ENCODE assay signal across 10 mouse cellular contexts in the genomic region with DNA sequence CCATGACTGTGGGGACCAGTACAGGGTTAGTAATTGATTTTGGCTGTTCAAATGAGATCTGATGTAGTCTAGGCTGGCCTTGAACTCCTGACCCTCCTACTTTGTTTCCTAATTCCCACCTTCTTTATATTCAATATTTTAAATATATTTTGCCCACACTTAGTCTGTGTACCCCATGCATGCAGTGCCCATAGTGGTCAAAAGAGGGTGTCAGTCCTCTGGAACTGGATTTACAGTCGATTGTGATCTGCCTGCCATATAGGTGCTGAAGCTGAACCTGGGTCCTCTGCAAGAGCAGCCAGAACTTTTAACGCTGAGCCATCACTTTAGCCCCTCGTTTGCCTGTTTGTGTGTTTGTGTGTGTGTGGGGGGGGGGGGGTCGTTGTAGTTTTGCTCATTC. TPM values are rescaled to one million over a fixed set of nuclear protein-coding genes. Genes with fewer than 3 reads are reported as not detected.
DNase-seq lines count a peak whose midpoint lies in the region; ATAC-seq and TF ChIP-seq lines count a peak whose summit lies in the region.
"Had no signal": no experiment of that assay in that cellular context is flagged by ENCODE, and none has a peak within 500 bp of the region (broad histone marks: within the 10 kb centered on the region; RNA-seq: fewer than 3 reads in every experiment).

No protein-coding gene starts in this region.

- peaks cover 3% of the 10 kb centered on the region; the same call in 1 of the 2 replicates for H3K36me3 ChIP-seq in heart, embryonic 15.5 days
- H3K36me3 ChIP-seq in ES-E14 (ENCODE audit: control insufficient read depth, insufficient read depth, low read length, poor library complexity, severe bottlenecking): peaks cover 4% of the 10 kb centered on the region; the same call in 1 of the 2 replicates
- peaks cover 7% of the 10 kb centered on the region for H3K36me3 ChIP-seq in heart, embryonic 16.5 days (ENCODE audit: control insufficient read depth, insufficient read depth)

- no peaks in the 10 kb centered on the region for H3K9me3 ChIP-seq in heart, embryonic 15.5 days (replicated peaks)
- H3K9me3 ChIP-seq in ES-E14 (ENCODE audit: control insufficient read depth, insufficient read depth, low read depth, low read length): no peaks in the 10 kb centered on the region
- no peaks in the 10 kb centered on the region for H3K9me3 ChIP-seq in heart, embryonic 16.5 days (replicated peaks; ENCODE audit: control insufficient read depth, low read length)

- in situ Hi-C loops in ES-E14 (cut with MboI; ENCODE audit: low sequenced_read_pairs in 2 of 2, unreplicated experiment in 2 of 2): no loop called here

- no peak for ATAC-seq in heart, embryonic 15.5 days (replicated peaks; ENCODE audit: insufficient number of reproducible peaks, insufficient read depth, low FRiP score, low read depth)
- no peak for ATAC-seq in heart, embryonic 16.5 days (replicated peaks; ENCODE audit: extremely low read depth, insufficient read depth, low FRiP score)
- 0 out of 2 replicates have a peak, but pooled peaks have one; percentile 32 for ATAC-seq in megakaryocyte progenitor cell, adult 5-6 weeks (replicated peaks; ENCODE audit: poor library complexity)
- no peak for ATAC-seq in frontal cortex, adult (ENCODE audit: low TSS enrichment)
- ATAC-seq in inflammation-experienced regulatory T-cells, adult 6 months: no peak

- H3K4me3 ChIP-seq in heart, embryonic 15.5 days: peak overlapping the region; percentile 57
- H3K4me3 ChIP-seq in ES-E14 (ENCODE audit: insufficient read depth in 1 of 2, low read depth in 1 of 2, low read length in 2 of 2, poor library complexity in 1 of 2, severe bottlenecking in 1 of 2): peak overlapping the region in 1 of 2 experiments; percentile 70; a peak in 2 of 4 replicates
- peak overlapping the region; percentile 63 for H3K4me3 ChIP-seq in heart, embryonic 16.5 days (ENCODE audit: low read length)

- no peaks in the 10 kb centered on the region for H3K27me3 ChIP-seq in heart, embryonic 15.5 days
- H3K27me3 ChIP-seq in heart, embryonic 16.5 days (ENCODE audit: control insufficient read depth, insufficient read depth, low read length): no peaks in the 10 kb centered on the region

- H3K4me2 ChIP-seq in heart, embryonic 15.5 days: peak overlapping the region; percentile 79
- H3K4me2 ChIP-seq in heart, embryonic 16.5 days (ENCODE audit: low read depth, low read length): peak overlapping the region; percentile 79

- peaks cover 16% of the 10 kb centered on the region for H3K4me1 ChIP-seq in heart, embryonic 15.5 days (replicated peaks)
- H3K4me1 ChIP-seq in ES-E14 (ENCODE audit: control insufficient read depth in 2 of 2, insufficient read depth in 2 of 2, low read length in 2 of 2, poor library complexity in 1 of 2): peaks cover 5 to 8% of the 10 kb centered on the region in 2 experiments; a peak in 1 of 4 replicates
- H3K4me1 ChIP-seq in heart, embryonic 16.5 days (ENCODE audit: control insufficient read depth, insufficient read depth, low read length): peaks cover 9% of the 10 kb centered on the region

- 26% methylated on average over 4 of the region's 4 CpGs for WGBS in heart, embryonic 15.5 days
- 26% methylated on average over 4 of the region's 4 CpGs for WGBS in heart, embryonic 16.5 days

- no peak for DNase-seq in heart, adult 9 months (ENCODE audit: low spot score in 2 of 2)
- no peak for DNase-seq in ES-E14 (ENCODE audit: low read depth, low spot score)
- DNase-seq in left cerebral cortex, adult 11 months (ENCODE audit: low spot score): no peak

- H3K9ac ChIP-seq in heart, embryonic 15.5 days: peak overlapping the region; percentile 41; the same call in 1 of the 2 replicates
- H3K9ac ChIP-seq in ES-E14 (ENCODE audit: insufficient read depth, low read depth, low read length, poor library complexity, severe bottlenecking): no peak overlapping the region; the same call in 1 of the 2 replicates
- peak overlapping the region; percentile 70 for H3K9ac ChIP-seq in heart, embryonic 16.5 days (ENCODE audit: low read length)

- peak overlapping the region; percentile 87 for H3K27ac ChIP-seq in heart, embryonic 15.5 days
- H3K27ac ChIP-seq in ES-E14 (ENCODE audit: insufficient read depth, low read depth, low read length, poor library complexity, severe bottlenecking): no peak overlapping the region
- H3K27ac ChIP-seq in heart, embryonic 16.5 days (ENCODE audit: low read length): peak overlapping the region; percentile 91

TF ChIP-seq in ES-E14, 5 proteins besides CTCF, POLR2A, EP300 and RAD21:
- TF ChIP-seq MAFK (IDR thresholded peaks at IDR 0.05; ENCODE audit: insufficient read depth, low read depth, low read length): peak; percentile 54; the same call in 1 of the 2 replicates
- no peak for TF ChIP-seq ZC3H11A (IDR thresholded peaks at IDR 0.05; ENCODE audit: borderline replicate concordance, low read depth, low read length)
- TF ChIP-seq ZNF384 (IDR thresholded peaks at IDR 0.05; ENCODE audit: low read depth, low read length): no peak
- no peak for TF ChIP-seq CHD2 (IDR thresholded peaks at IDR 0.05; ENCODE audit: low read depth, low read length)
- TF ChIP-seq HCFC1 (IDR thresholded peaks at IDR 0.05; ENCODE audit: borderline replicate concordance, insufficient read depth, low read length): no peak

RNA-seq across cellular contexts. Expression of a gene that starts 11.0 kb away (rescaled TPM):
- polyA plus RNA-seq in heart, embryonic 15.5 days (2015; fragmentation: Nextera tagmentation; extraction: Ambion mirVana): 7.3 and 9.6 TPM in 2 replicates
- total RNA-seq in ES-E14 (2012; rRNA removed): 19.5 and 27.1 TPM in 2 replicates
- 9.8 and 9.9 TPM in 2 replicates for polyA plus RNA-seq in heart, embryonic 16.5 days (2015; fragmentation: Nextera tagmentation; extraction: Ambion mirVana)
- 2.0 and 2.1 TPM in 2 replicates for total RNA-seq in megakaryocyte progenitor cell, adult 5-6 weeks (2015)
- 4.2 and 5.0 TPM in 2 replicates for total RNA-seq in megakaryocyte progenitor cell, adult 5-6 weeks (2017)
- polyA plus RNA-seq in inflammation-experienced regulatory T-cells, adult 6 months (2017; shearing (Covaris generic)): 10 to 100 TPM; 18.3 to 20.6 (median 20.0) TPM

RNA-seq across cellular contexts. Expression of a gene that starts 12.5 kb away (rescaled TPM):
- 0.73 and 1.0 TPM in 2 replicates for polyA plus RNA-seq in heart, embryonic 15.5 days (2015; fragmentation: Nextera tagmentation; extraction: Ambion mirVana)
- total RNA-seq in ES-E14 (2012; rRNA removed): 1.2 and 1.9 TPM in 2 replicates
- polyA plus RNA-seq in heart, embryonic 16.5 days (2015; fragmentation: Nextera tagmentation; extraction: Ambion mirVana): 0.38 and 0.64 TPM in 2 replicates
- total RNA-seq in megakaryocyte progenitor cell, adult 5-6 weeks (2015): 0.24 and 0.57 TPM in 2 replicates
- total RNA-seq in megakaryocyte progenitor cell, adult 5-6 weeks (2017): 0.03 and 0.42 TPM in 2 replicates
- polyA plus RNA-seq in inflammation-experienced regulatory T-cells, adult 6 months (2017; shearing (Covaris generic)): under 1 TPM in 1 of 3 experiments, not detected in 2; 0.11 TPM
- total RNA-seq: adrenal gland, postnatal 36 days; neutrophil, adult 5-6 weeks had no signal

RNA-seq across cellular contexts. Expression of a gene that starts 18.4 kb away (rescaled TPM):
- 8.8 and 10.0 TPM in 2 replicates for polyA plus RNA-seq in heart, embryonic 15.5 days (2015; fragmentation: Nextera tagmentation; extraction: Ambion mirVana)
- 8.1 and 11.7 TPM in 2 replicates for total RNA-seq in ES-E14 (2012; rRNA removed)
- polyA plus RNA-seq in heart, embryonic 16.5 days (2015; fragmentation: Nextera tagmentation; extraction: Ambion mirVana): 9.6 and 10.6 TPM in 2 replicates
- total RNA-seq in megakaryocyte progenitor cell, adult 5-6 weeks (2015): 6.5 and 6.9 TPM in 2 replicates
- 3.4 and 5.6 TPM in 2 replicates for total RNA-seq in megakaryocyte progenitor cell, adult 5-6 weeks (2017)
- 10 to 100 TPM in 1 of 3 experiments, 1 to 10 TPM in 2; 7.7 to 10.0 (median 8.5) TPM for polyA plus RNA-seq in inflammation-experienced regulatory T-cells, adult 6 months (2017; shearing (Covaris generic))

RNA-seq across cellular contexts. Expression of a gene that starts 18.9 kb away (rescaled TPM):
- 93.2 and 96.6 TPM in 2 replicates for polyA plus RNA-seq in heart, embryonic 15.5 days (2015; fragmentation: Nextera tagmentation; extraction: Ambion mirVana)
- 355 and 382 TPM in 2 replicates for total RNA-seq in ES-E14 (2012; rRNA removed)
- polyA plus RNA-seq in heart, embryonic 16.5 days (2015; fragmentation: Nextera tagmentation; extraction: Ambion mirVana): 84.3 and 93.8 TPM in 2 replicates
- total RNA-seq in megakaryocyte progenitor cell, adult 5-6 weeks (2015): 106 and 117 TPM in 2 replicates
- total RNA-seq in megakaryocyte progenitor cell, adult 5-6 weeks (2017): 78.6 and 83.9 TPM in 2 replicates
- 10 to 100 TPM; 73.5 to 94.3 (median 75.9) TPM for polyA plus RNA-seq in inflammation-experienced regulatory T-cells, adult 6 months (2017; shearing (Covaris generic))

RNA-seq across cellular contexts. Expression of a gene that starts 35.3 kb away (rescaled TPM):
- 73.8 and 73.9 TPM in 2 replicates for polyA plus RNA-seq in heart, embryonic 15.5 days (2015; fragmentation: Nextera tagmentation; extraction: Ambion mirVana)
- total RNA-seq in ES-E14 (2012; rRNA removed): 1.5 and 3.6 TPM in 2 replicates
- 104 and 107 TPM in 2 replicates for polyA plus RNA-seq in heart, embryonic 16.5 days (2015; fragmentation: Nextera tagmentation; extraction: Ambion mirVana)
- total RNA-seq in megakaryocyte progenitor cell, adult 5-6 weeks (2015): not detected in 2 replicates
- not detected in 2 replicates for total RNA-seq in megakaryocyte progenitor cell, adult 5-6 weeks (2017)
- not detected for polyA plus RNA-seq in inflammation-experienced regulatory T-cells, adult 6 months (2017; shearing (Covaris generic))
- total RNA-seq: neutrophil, adult 5-6 weeks had no signal
